Mouse (Mus musculus): ENCODE data around the gene Insm1. TPM values are rescaled to one million over a fixed set of nuclear protein-coding genes. Genes with fewer than 3 reads are reported as not detected.

Gene Insm1
- total RNA-seq, 2 experiments from 2014 or later: not detected

DNA sequence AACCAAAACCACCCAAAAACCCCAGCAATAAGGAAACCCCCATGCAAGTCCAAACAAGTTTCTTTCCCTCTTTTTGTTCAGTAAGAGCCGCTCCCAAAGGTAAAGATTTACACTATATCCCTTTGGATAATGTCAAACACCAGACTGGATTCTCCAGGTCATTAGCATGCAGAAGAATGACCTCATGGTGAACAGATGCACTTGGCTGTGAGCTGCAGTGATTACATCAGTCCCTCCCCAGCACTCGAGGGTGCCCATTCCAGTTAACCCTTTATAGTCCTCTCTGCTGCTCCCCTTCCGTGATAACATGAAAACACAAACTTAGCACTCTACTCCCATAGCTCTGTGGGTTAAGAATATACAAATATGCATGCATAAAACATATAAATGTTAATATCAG, 35.3 kb downstream of the Insm1 start:
- DNase-seq (ENCODE audit: low spot score): no peak

DNA sequence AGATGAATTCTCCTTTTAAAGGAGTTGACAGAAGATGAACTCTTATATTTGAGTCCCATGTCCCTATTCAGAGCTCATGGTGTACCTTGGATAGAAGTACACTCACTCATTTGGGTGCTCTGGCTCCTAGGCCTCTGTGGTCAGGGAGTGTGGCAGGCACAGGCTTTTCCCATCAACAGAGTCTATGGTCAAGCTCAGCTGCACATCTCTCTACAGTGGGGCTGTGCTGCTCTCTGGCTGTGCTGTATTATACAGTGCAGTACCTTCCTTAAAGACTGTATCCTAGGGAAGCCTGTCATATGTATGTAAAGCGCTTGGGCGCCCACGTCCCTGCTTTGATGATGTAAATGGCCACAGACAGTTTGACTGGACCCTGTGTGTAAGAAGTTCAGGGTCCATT, 35.9 kb downstream of the Insm1 start:
- intact Hi-C loops (cut with DNase I): loop anchor here (10.0 kb wide), 1 partner anchor 303 kb away; no protein-coding TSS in a partner anchor
- DNase-seq (ENCODE audit: low spot score): no peak

More for the DNA sequence above, 35.3 kb downstream of the Insm1 start:
- intact Hi-C loops (cut with DNase I): loop anchor here (10.0 kb wide), 1 partner anchor 302 kb away; no protein-coding TSS in a partner anchor

DNA sequence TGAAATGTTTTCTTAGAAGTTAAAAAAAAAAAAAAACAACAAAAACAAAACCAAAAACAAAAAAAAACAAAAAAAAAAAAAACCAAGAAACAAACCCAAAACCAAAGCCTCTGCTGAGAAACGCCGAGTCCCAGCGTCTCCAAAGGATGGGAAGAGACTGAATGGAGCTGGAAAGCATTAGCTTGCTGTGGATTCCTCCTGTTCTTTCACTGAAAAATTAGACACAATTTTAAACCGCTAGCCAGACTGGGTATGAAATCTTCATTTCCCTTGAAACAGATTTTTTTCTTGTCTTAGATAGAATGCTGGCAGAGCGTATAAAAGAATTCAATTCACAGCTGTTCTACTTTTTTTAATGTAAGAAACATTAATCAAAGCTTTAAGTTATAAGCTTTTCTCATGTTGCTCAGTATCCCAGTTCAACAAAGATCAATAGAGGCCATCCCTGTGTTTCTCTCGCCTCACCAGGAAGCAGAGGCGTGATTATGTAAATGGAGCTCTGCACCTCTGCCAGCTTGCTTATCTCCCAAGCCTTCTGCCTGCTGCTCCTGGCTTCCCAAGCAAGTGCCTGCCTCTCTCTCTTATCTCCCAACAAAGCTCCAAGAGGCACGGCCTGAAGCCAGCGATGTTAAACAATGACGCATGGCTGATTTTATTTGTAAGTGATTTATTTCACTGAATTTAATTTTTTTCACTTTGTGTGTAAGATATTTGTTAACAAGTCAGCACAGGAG, 37.2 kb downstream of the Insm1 start:
- intact Hi-C loops (cut with DNase I): loop anchor here (10.0 kb wide), 1 partner anchor 304 kb away; no protein-coding TSS in a partner anchor
- no peak for DNase-seq (ENCODE audit: low spot score)

DNA sequence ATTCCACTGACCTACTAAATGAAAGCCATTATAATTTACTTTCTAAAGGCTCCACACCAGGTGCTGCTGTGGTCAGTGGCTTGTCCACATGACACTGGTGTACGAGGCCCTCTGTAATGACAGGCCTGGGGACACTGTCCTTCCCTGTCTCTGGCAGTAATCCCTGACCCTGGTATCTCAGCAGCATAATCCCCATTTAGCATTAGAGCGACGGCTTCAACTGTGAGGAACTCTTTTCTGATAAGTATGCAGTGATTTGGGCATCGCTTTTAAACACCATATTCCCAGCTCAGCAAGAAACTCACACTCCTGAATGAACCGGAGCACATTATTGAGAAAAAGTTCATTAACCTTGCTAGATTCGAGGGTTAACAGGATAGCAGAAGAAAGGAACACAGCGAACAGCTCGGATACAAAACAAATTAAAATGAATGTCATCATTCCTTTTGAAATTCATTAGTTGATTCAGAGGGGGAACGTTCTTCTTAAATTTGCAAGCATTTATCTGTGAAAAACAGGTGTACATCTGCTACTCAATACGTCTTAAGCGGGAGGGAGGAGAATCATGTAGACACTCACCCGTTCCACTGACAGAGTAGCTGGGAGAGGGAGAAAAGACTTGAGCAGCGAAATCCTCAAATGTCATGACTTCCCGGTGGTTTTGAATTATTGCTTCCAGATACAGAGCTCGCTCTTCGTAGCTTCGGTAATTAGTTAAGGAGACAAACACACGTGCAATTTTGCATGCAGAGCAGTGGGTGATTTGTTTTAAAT, 38.3 kb downstream of the Insm1 start:
- DNase-seq (ENCODE audit: low spot score): no peak

DNA sequence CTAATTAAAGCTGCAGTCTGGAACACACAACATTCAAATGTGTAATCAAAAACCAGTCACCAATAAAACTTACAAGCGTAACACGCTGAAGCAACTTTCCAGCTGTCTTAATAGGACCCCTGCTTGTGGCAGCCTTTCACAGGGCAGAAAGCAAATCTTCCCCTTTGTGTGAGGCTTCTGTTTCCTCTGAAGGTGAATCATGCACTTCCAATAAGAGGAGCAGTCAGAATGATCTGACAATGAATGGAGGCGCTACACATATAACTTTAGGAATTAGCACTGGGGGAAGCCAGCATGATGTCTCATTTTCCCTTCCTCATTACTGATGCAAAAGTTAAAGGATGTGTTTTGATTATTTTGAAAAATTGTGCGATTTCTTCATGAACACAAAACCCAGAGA, 39.4 kb downstream of the Insm1 start:
- intact Hi-C loops (cut with DNase I): no loop called here
- no peak for DNase-seq (ENCODE audit: low spot score)

More for the DNA sequence above, 38.3 kb downstream of the Insm1 start:
- intact Hi-C loops (cut with DNase I): loop anchor here (10.0 kb wide), 1 partner anchor 305 kb away; no protein-coding TSS in a partner anchor

DNA sequence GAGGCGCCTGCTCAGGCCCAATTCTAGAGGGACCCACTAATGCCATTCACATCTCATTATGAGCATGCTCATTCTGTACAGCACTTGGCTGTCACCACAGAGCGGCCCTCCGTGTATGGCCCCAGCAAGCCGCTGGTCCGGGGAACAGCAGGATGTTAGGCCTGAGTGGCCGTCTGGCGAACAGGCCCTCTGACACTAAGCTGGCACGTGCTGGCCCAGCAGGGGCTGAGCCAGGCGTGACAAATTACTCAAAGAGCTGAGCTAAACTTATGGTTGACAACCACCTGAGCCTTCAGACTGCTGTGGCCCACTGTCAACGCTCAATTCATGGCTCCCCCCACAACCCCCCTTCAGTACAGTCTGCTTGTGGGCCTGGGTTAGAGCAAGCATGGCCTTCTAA, 40.5 kb downstream of the Insm1 start:
- intact Hi-C loops (cut with DNase I): no loop called here

DNA sequence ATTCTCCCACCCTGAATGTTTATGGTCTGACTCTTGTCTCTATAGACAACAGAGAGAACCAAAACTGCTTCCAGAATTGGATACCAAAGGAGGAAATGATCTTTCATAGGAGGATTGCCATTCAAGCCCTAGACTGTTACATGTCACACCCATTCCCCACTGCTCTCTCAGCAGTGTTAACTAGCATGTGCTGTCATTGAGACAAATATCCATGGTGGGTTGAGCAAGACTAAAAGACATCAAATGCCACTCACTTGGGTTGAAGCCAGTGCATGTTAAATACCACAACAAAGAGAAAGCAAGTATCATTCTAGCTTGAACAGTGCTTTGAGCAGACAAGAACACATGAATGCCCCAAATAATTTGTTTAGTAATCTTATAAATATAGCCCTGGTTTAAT, 41.2 kb downstream of the Insm1 start:
- DNase-seq (ENCODE audit: low spot score): no peak
- intact Hi-C loops (cut with DNase I): no loop called here

More for the DNA sequence above, 40.5 kb downstream of the Insm1 start:
- no peak for DNase-seq (ENCODE audit: low spot score)

DNA sequence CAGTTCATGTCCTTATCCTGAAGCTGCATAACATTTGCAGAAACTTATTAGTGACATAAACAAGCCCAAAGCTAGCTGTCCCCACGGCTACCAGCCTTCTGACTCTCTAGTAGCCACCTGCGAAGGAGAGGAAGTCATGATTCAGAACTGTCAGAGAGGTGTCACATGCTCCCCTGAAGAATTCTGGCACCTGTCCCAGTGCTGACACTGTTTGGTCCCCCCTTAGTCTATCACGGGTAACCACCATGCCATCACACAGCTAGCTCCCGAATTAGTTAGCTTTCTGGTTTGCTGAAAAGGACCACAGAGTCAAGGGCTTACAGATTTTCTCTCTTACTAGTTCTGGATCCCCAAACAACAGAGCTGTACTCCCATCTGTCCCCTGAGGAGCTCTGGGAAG, 43.3 kb downstream of the Insm1 start:
- no peak for DNase-seq (ENCODE audit: low spot score)
- intact Hi-C loops (cut with DNase I): no loop called here

DNA sequence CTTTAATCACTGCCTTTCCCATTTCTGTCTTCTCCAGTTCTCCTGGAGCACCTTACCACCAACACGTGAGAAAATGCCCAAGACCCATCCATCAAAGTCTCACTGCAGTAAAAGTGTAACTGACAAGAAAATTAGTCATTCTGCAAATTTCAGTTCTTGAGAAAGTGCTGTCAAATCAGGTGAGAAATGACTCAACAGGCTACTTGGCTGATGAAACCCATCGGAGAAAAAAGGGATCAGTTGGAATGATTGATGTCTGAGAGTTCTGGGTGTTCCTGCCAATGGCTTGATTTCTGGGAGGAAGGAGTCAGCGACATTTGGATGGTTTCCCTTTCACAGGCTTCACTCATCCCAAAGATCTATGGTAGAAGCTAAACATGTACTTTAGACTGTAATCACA, 44.8 kb downstream of the Insm1 start:
- intact Hi-C loops (cut with DNase I): no loop called here

More for the DNA sequence above, 44.8 kb downstream of the Insm1 start:
- no peak for DNase-seq (ENCODE audit: low spot score)
